Mouse (Mus musculus): ENCODE data around the gene Ube3c. TPM values are rescaled to one million over a fixed set of nuclear protein-coding genes. Genes with fewer than 3 reads are reported as not detected.
"Not testable (repeated sequence)": the region's sequence is repeated elsewhere in the genome, so short reads cannot be mapped to it uniquely, and the experiment has no call there.

Ube3c gene
- total RNA-seq, 2 experiments from 2014 or later, result 77.2 to 82.0 TPM

GRCm38 (mm10) chr5:29657590-29658339, 88.7 kb downstream of the Ube3c start:
- intact Hi-C loops (cut with DNase I), result no loop called here

GRCm38 (mm10) chr5:29661246-29661645, 92.2 kb downstream of the Ube3c start:
- DNase-seq (ENCODE audit: low spot score in 2 of 2); intact Hi-C loops (cut with DNase I): not testable (repeated sequence)

More at GRCm38 (mm10) chr5:29657590-29658339, 88.7 kb downstream of the Ube3c start:
- DNase-seq (ENCODE audit: low spot score in 2 of 2), result no peak

GRCm38 (mm10) chr5:29665391-29665790, 96.3 kb downstream of the Ube3c start:
- intact Hi-C loops (cut with DNase I), result no loop called here
- DNase-seq (ENCODE audit: low spot score in 2 of 2), result no peak

GRCm38 (mm10) chr5:29672551-29672950, 103.5 kb downstream of the Ube3c start:
- intact Hi-C loops (cut with DNase I), result no loop called here
- DNase-seq (ENCODE audit: low spot score in 2 of 2), result no peak

GRCm38 (mm10) chr5:29674305-29674704, 105.3 kb downstream of the Ube3c start:
- intact Hi-C loops (cut with DNase I), result no loop called here
- no peak for DNase-seq (ENCODE audit: low spot score in 2 of 2)

- intact Hi-C loops (cut with DNase I), result no loop called here
- no peak for DNase-seq (ENCODE audit: low spot score in 2 of 2)
Measured at GRCm38 (mm10) chr5:29676445-29676844, 107.4 kb downstream of the Ube3c start.

- no peak for DNase-seq (ENCODE audit: low spot score in 2 of 2)
- intact Hi-C loops (cut with DNase I), result no loop called here
Measured at GRCm38 (mm10) chr5:29685085-29685484, 116.0 kb downstream of the Ube3c start.

- peak in 1 of 2 experiments; percentile 30 for DNase-seq (ENCODE audit: low spot score in 2 of 2)
- intact Hi-C loops (cut with DNase I), result loop anchor here (2.0 kb wide), 1 partner anchor 299 kb away; no protein-coding TSS in a partner anchor
Measured at GRCm38 (mm10) chr5:29687671-29688070, 118.6 kb downstream of the Ube3c start.

GRCm38 (mm10) chr5:29688352-29688751, 119.3 kb downstream of the Ube3c start:
- DNase-seq (ENCODE audit: low spot score in 2 of 2), result no peak
- intact Hi-C loops (cut with DNase I), result no loop called here

- intact Hi-C loops (cut with DNase I), result no loop called here
- DNase-seq (ENCODE audit: low spot score in 2 of 2), result no peak
Measured at GRCm38 (mm10) chr5:29698493-29698892, 129.5 kb downstream of the Ube3c start.

GRCm38 (mm10) chr5:29699520-29700202, 130.6 kb downstream of the Ube3c start:
- intact Hi-C loops (cut with DNase I), result no loop called here
- no peak for DNase-seq (ENCODE audit: low spot score in 2 of 2)

GRCm38 (mm10) chr5:29707241-29707640, 138.2 kb downstream of the Ube3c start:
- intact Hi-C loops (cut with DNase I), result no loop called here
- DNase-seq (ENCODE audit: low spot score in 2 of 2), result no peak

- no peak for DNase-seq (ENCODE audit: low spot score in 2 of 2)
- intact Hi-C loops (cut with DNase I), result no loop called here
Measured at GRCm38 (mm10) chr5:29708258-29708657, 139.2 kb downstream of the Ube3c start.

- intact Hi-C loops (cut with DNase I), result no loop called here
- DNase-seq (ENCODE audit: low spot score in 2 of 2), result peak in 1 of 2 experiments; percentile 44
Measured at GRCm38 (mm10) chr5:29711631-29712030, 142.6 kb downstream of the Ube3c start.

GRCm38 (mm10) chr5:29712906-29713305, 143.9 kb downstream of the Ube3c start:
- intact Hi-C loops (cut with DNase I), result no loop called here
- DNase-seq (ENCODE audit: low spot score in 2 of 2), result no peak

- no peak for DNase-seq (ENCODE audit: low spot score in 2 of 2)
- intact Hi-C loops (cut with DNase I), result no loop called here
Measured at GRCm38 (mm10) chr5:29721159-29721558, 152.1 kb downstream of the Ube3c start.

GRCm38 (mm10) chr5:29725369-29725768, 156.3 kb downstream of the Ube3c start:
- no peak for DNase-seq (ENCODE audit: low spot score in 2 of 2)
- intact Hi-C loops (cut with DNase I), result no loop called here
